Comparison of ENCODE assay signal across 28 mouse cellular contexts in the genomic region with DNA sequence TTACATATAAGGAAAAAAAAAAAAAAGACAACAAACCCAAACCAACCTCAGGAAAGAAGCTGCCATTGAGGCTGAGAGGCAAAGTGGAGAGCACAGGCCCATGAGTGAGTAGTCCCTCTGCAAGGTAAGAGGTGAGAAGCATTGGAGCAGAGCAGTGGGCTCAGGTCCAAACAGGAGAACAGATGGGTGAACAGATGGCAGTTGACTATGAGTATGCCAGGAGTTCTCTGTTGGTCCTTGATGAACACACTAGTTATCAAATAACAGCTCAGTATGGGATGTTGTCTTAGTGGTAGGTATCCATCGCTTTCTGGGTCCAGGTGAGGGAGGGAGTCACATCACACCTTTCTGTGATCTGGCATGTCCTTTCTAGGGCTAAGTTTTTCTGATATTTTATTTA. TPM values are rescaled to one million over a fixed set of nuclear protein-coding genes. Genes with fewer than 3 reads are reported as not detected.
DNase-seq lines count a peak whose midpoint lies in the region; ATAC-seq and TF ChIP-seq lines count a peak whose summit lies in the region.
"Had no signal": no experiment of that assay in that cellular context is flagged by ENCODE, and none has a peak within 500 bp of the region (broad histone marks: within the 10 kb centered on the region; RNA-seq: fewer than 3 reads in every experiment).

No protein-coding gene starts in this region.

- TF ChIP-seq CTCF in hindbrain, postnatal 0 days (IDR thresholded peaks at IDR 0.05; ENCODE audit: low read depth) = no peak

- WGBS in hindbrain, postnatal 0 days = 61% methylated on average over 1 of the region's 1 CpGs
- WGBS in hindbrain, embryonic 12.5 days = 79% methylated on average over 1 of the region's 1 CpGs

- no peaks in the 10 kb centered on the region for H3K36me3 ChIP-seq in hindbrain, postnatal 0 days (ENCODE audit: insufficient read depth, low read length)
- H3K36me3 ChIP-seq in hindbrain, embryonic 12.5 days = no peaks in the 10 kb centered on the region
- H3K36me3 ChIP-seq: embryonic facial prominence, embryonic 13.5 days; G1E; heart, embryonic 13.5 days; hindbrain, embryonic 15.5 days had no signal

- H3K27me3 ChIP-seq in hindbrain, postnatal 0 days (ENCODE audit: insufficient read depth, low read length) = no peaks in the 10 kb centered on the region
- no peaks in the 10 kb centered on the region for H3K27me3 ChIP-seq in hindbrain, embryonic 12.5 days
- H3K27me3 ChIP-seq: embryonic facial prominence, embryonic 13.5 days; heart, embryonic 13.5 days; hindbrain, embryonic 15.5 days had no signal

- ATAC-seq in hindbrain, postnatal 0 days = peak; percentile 35; the same call in 1 of the 2 replicates
- no peak for ATAC-seq in hindbrain, embryonic 12.5 days (ENCODE audit: low FRiP score)
- ATAC-seq: activated CD4-positive, CD25-positive, alpha-beta regulatory T cell, adult 4 months; forebrain, postnatal 0 days; intestine, embryonic 16.5 days had no signal

- H3K27ac ChIP-seq in hindbrain, postnatal 0 days = no peak overlapping the region
- no peak overlapping the region for H3K27ac ChIP-seq in hindbrain, embryonic 12.5 days
- H3K27ac ChIP-seq: embryonic facial prominence, embryonic 13.5 days; heart, embryonic 13.5 days; hindbrain, embryonic 15.5 days had no signal

- peak; percentile 53 for DNase-seq in hindbrain, postnatal 0 days (ENCODE audit: low spot score)
- DNase-seq in brain, adult 2 months (ENCODE audit: low read depth, low spot score) = peak; percentile 98
- peak; percentile 94 to 96 for DNase-seq in cerebellum, adult 18-20 months
- DNase-seq in cerebellum, postnatal 25 days = peak; percentile 97 to 98
- DNase-seq in adrenal gland, adult 2 months = no peak
- no peak for DNase-seq in adrenal gland, postnatal 36 days
- DNase-seq: adrenal gland, postnatal 14 days; forebrain, postnatal 0 days; lung, adult 2 months; retina, postnatal 1 day; thymus, postnatal 36 days had no signal

- no peaks in the 10 kb centered on the region for H3K4me1 ChIP-seq in hindbrain, postnatal 0 days (ENCODE audit: insufficient read depth, low read length)
- no peaks in the 10 kb centered on the region for H3K4me1 ChIP-seq in hindbrain, embryonic 12.5 days
- H3K4me1 ChIP-seq: embryonic facial prominence, embryonic 13.5 days; heart, embryonic 13.5 days; hindbrain, embryonic 15.5 days; megakaryocyte, embryonic 14.5 days had no signal

- no peak overlapping the region for H3K9ac ChIP-seq in hindbrain, postnatal 0 days (replicated peaks; ENCODE audit: low read length)
- no peak overlapping the region for H3K9ac ChIP-seq in hindbrain, embryonic 12.5 days
- H3K9ac ChIP-seq: embryonic facial prominence, embryonic 13.5 days; forebrain, postnatal 0 days; heart, embryonic 13.5 days; hindbrain, embryonic 15.5 days had no signal

- H3K9me3 ChIP-seq in hindbrain, postnatal 0 days (ENCODE audit: low read length) = no peaks in the 10 kb centered on the region
- no peaks in the 10 kb centered on the region for H3K9me3 ChIP-seq in hindbrain, embryonic 12.5 days (replicated peaks)
- H3K9me3 ChIP-seq: embryonic facial prominence, embryonic 13.5 days; G1E; heart, embryonic 13.5 days; hindbrain, embryonic 15.5 days; megakaryocyte, embryonic 14.5 days had no signal

- H3K4me2 ChIP-seq in hindbrain, postnatal 0 days (ENCODE audit: low read depth, low read length) = no peak overlapping the region
- H3K4me2 ChIP-seq in hindbrain, embryonic 12.5 days (replicated peaks) = no peak overlapping the region
- H3K4me2 ChIP-seq: embryonic facial prominence, embryonic 13.5 days; heart, embryonic 13.5 days; hindbrain, embryonic 15.5 days; liver, embryonic 11.5 days had no signal

- H3K4me3 ChIP-seq in hindbrain, postnatal 0 days (ENCODE audit: low read length) = no peak overlapping the region
- no peak overlapping the region for H3K4me3 ChIP-seq in hindbrain, embryonic 12.5 days
- H3K4me3 ChIP-seq: embryonic facial prominence, embryonic 13.5 days; heart, embryonic 13.5 days; hindbrain, embryonic 15.5 days; megakaryocyte, embryonic 14.5 days had no signal

RNA-seq across cellular contexts. Expression of a gene that starts 18.5 kb away (rescaled TPM):
- not detected in 2 replicates for total RNA-seq in hindbrain, postnatal 0 days (2014; rRNA removed)
- polyA plus RNA-seq in hindbrain, postnatal 0 days (2015; fragmentation: Nextera tagmentation; extraction: Ambion mirVana) = not detected in 2 replicates
- not detected in 2 replicates for polyA plus RNA-seq in hindbrain, embryonic 12.5 days (2016; fragmentation: Nextera tagmentation; extraction: Ambion mirVana)
- total RNA-seq in adrenal gland, adult 2 months (2021) = not detected
- polyA plus RNA-seq in adrenal gland, adult 2 months (2012; rRNA removed) = not detected in 2 replicates
- not detected for total RNA-seq in adrenal gland, postnatal 36 days (2021)
- total RNA-seq: adrenal gland, postnatal 14 days; forebrain, postnatal 0 days; gastrocnemius, adult 18-20 months; heart, postnatal 25 days; layer of hippocampus, adult 18-20 months; left cerebral cortex, adult 18-20 months had no signal
- polyA plus RNA-seq: activated CD4-positive, CD25-positive, alpha-beta regulatory T cell, adult 4 months; embryonic facial prominence, embryonic 13.5 days; forebrain, postnatal 0 days; G1E; gonadal fat pad, adult 2 months; heart, embryonic 13.5 days; intestine, embryonic 16.5 days; kidney, embryonic 16.5 days; limb, embryonic 11.5 days; liver, embryonic 11.5 days; lung, adult 2 months; small intestine, adult 2 months had no signal

RNA-seq across cellular contexts. Expression of a gene that starts 40.3 kb away (rescaled TPM):
- total RNA-seq in hindbrain, postnatal 0 days (2014; rRNA removed) = 91.7 and 98.7 TPM in 2 replicates
- 25.8 and 31.0 TPM in 2 replicates for polyA plus RNA-seq in hindbrain, postnatal 0 days (2015; fragmentation: Nextera tagmentation; extraction: Ambion mirVana)
- 64.4 and 71.7 TPM in 2 replicates for polyA plus RNA-seq in hindbrain, embryonic 12.5 days (2016; fragmentation: Nextera tagmentation; extraction: Ambion mirVana)
- total RNA-seq in adrenal gland, adult 2 months (2021) = 10 to 100 TPM; 40.7 to 52.9 TPM
- 133 and 156 TPM in 2 replicates for polyA plus RNA-seq in adrenal gland, adult 2 months (2012; rRNA removed)
- 10 to 100 TPM; 51.9 to 62.1 TPM for total RNA-seq in adrenal gland, postnatal 36 days (2021)

RNA-seq across cellular contexts. Expression of a gene that starts 43.0 kb away (rescaled TPM):
- 69.5 and 78.6 TPM in 2 replicates for total RNA-seq in hindbrain, postnatal 0 days (2014; rRNA removed)
- polyA plus RNA-seq in hindbrain, postnatal 0 days (2015; fragmentation: Nextera tagmentation; extraction: Ambion mirVana) = 285 and 291 TPM in 2 replicates
- 726 and 727 TPM in 2 replicates for polyA plus RNA-seq in hindbrain, embryonic 12.5 days (2016; fragmentation: Nextera tagmentation; extraction: Ambion mirVana)
- 100 to 1,000 TPM; 240 to 298 TPM for total RNA-seq in adrenal gland, adult 2 months (2021)
- 24.4 and 40.6 TPM in 2 replicates for polyA plus RNA-seq in adrenal gland, adult 2 months (2012; rRNA removed)
- total RNA-seq in adrenal gland, postnatal 36 days (2021) = 100 to 1,000 TPM; 209 to 332 TPM

RNA-seq across cellular contexts. Expression of a gene that starts 45.3 kb away (rescaled TPM):
- total RNA-seq in hindbrain, postnatal 0 days (2014; rRNA removed) = not detected in 2 replicates
- 0.51 and 0.53 TPM in 2 replicates for polyA plus RNA-seq in hindbrain, postnatal 0 days (2015; fragmentation: Nextera tagmentation; extraction: Ambion mirVana)
- polyA plus RNA-seq in hindbrain, embryonic 12.5 days (2016; fragmentation: Nextera tagmentation; extraction: Ambion mirVana) = 0.59 and 1.6 TPM in 2 replicates
- 1 to 10 TPM; 1.6 to 2.1 TPM for total RNA-seq in adrenal gland, adult 2 months (2021)
- polyA plus RNA-seq in adrenal gland, adult 2 months (2012; rRNA removed) = 0.36 and 0.83 TPM in 2 replicates
- total RNA-seq in adrenal gland, postnatal 36 days (2021) = 1 to 10 TPM; 1.7 to 2.5 TPM

RNA-seq across cellular contexts. Expression of a gene that starts 49.7 kb away (rescaled TPM):
- 2.9 and 10.9 TPM in 2 replicates for total RNA-seq in hindbrain, postnatal 0 days (2014; rRNA removed)
- polyA plus RNA-seq in hindbrain, postnatal 0 days (2015; fragmentation: Nextera tagmentation; extraction: Ambion mirVana) = 53.4 and 53.7 TPM in 2 replicates
- 53.6 and 58.4 TPM in 2 replicates for polyA plus RNA-seq in hindbrain, embryonic 12.5 days (2016; fragmentation: Nextera tagmentation; extraction: Ambion mirVana)
- total RNA-seq in adrenal gland, adult 2 months (2021) = 1 to 10 TPM in 1 of 2 experiments, under 1 TPM in 1; 0.26 to 1.2 TPM
- polyA plus RNA-seq in adrenal gland, adult 2 months (2012; rRNA removed) = 0.33 and 0.55 TPM in 2 replicates
- total RNA-seq in adrenal gland, postnatal 36 days (2021) = under 1 TPM; 0.33 to 0.93 TPM
- total RNA-seq: heart, postnatal 25 days had no signal

Comparison
In these comparisons a context has a peak if more than half of its experiments do, and no peak if none do; other contexts are left out.
1. DNase-seq: peak in hindbrain, postnatal 0 days (single experiment), brain, adult 2 months (single experiment), cerebellum, adult 18-20 months (2 of 2) and cerebellum, postnatal 25 days (2 of 2); none in adrenal gland, adult 2 months (single experiment) and adrenal gland, postnatal 36 days (0 of 2).